Mouse (Mus musculus): ENCODE results near the gene Gm9048. TPM values are rescaled to one million over a fixed set of nuclear protein-coding genes. Genes with fewer than 3 reads are reported as not detected.

The Gm9048 gene
- polyA plus RNA-seq (2012; rRNA removed), result not detected in 2 replicates

GRCm38 (mm10) chr10:118348579-118348978 is at the start of gene Gm9048:
Gm9048 (minus strand) TSS chr10:118348679.

GRCm38 (mm10) chr10:118354005-118354404 is 5.5 kb upstream of the Gm9048 start, which contains the start of gene Gm9049:
Gm9049 (minus strand) TSS chr10:118354105.

GRCm38 (mm10) chr10:118343155-118343554 is 5.3 kb downstream of the Gm9048 start, which contains the start of gene Gm9046:
Gm9046 (minus strand) TSS chr10:118343255.

GRCm38 (mm10) chr10:118337731-118338130 is 10.7 kb downstream of the Gm9048 start, which contains the start of gene Gm9045:
Gm9045 (minus strand) TSS chr10:118337831.

GRCm38 (mm10) chr10:118332308-118332707 is 16.2 kb downstream of the Gm9048 start, which contains the start of gene Gm9044:
Gm9044 (minus strand) TSS chr10:118332408.

GRCm38 (mm10) chr10:118326869-118327268 is 21.6 kb downstream of the Gm9048 start, which contains the start of gene Gm9040:
Gm9040 (minus strand) TSS chr10:118326969.

Other genes with a start within 250 kb of the Gm9048 start
- 42.4 and 48.0 TPM in 2 replicates for gene Mdm1, start 206.9 kb downstream of the Gm9048 start, polyA plus RNA-seq (2012; rRNA removed)
- 0.13 and 0.15 TPM in 2 replicates for gene Il22, start 143.7 kb downstream of the Gm9048 start, polyA plus RNA-seq (2012; rRNA removed)
- 0.08 and 0.15 TPM in 2 replicates for gene Gm32717, start 107.9 kb downstream of the Gm9048 start, polyA plus RNA-seq (2012; rRNA removed)
- 0.08 and 0.15 TPM in 2 replicates for gene Gm32802, start 90.0 kb downstream of the Gm9048 start, polyA plus RNA-seq (2012; rRNA removed)
- gene Iltifb, start 53.6 kb downstream of the Gm9048 start, polyA plus RNA-seq (2012; rRNA removed), result not detected in 2 replicates
- gene Gm9040, start 21.7 kb downstream of the Gm9048 start, polyA plus RNA-seq (2012; rRNA removed), result not detected in 2 replicates
- gene Gm9044, start 16.3 kb downstream of the Gm9048 start, polyA plus RNA-seq (2012; rRNA removed), result not detected in 2 replicates
- gene Gm9045, start 10.8 kb downstream of the Gm9048 start, polyA plus RNA-seq (2012; rRNA removed), result 0.02 and 0.05 TPM in 2 replicates
- not detected in 2 replicates for gene Gm9046, start 5.4 kb downstream of the Gm9048 start, polyA plus RNA-seq (2012; rRNA removed)
- 0.02 and 0.05 TPM in 2 replicates for gene Gm9049, start 5.4 kb upstream of the Gm9048 start, polyA plus RNA-seq (2012; rRNA removed)
- 0.05 TPM in 1 of 2 replicates, not detected in the other for gene Ifng, start 92.4 kb upstream of the Gm9048 start, polyA plus RNA-seq (2012; rRNA removed)

All from central nervous system, embryonic 14 days (tissue).